ENCODE assay signal across 19 mouse cellular contexts in genomic region chr5:107126561-107126960, GRCm38 (mm10).
DNase-seq lines count a peak whose midpoint lies in the region; ATAC-seq and TF ChIP-seq lines count a peak whose summit lies in the region.
"Had no signal": no experiment of that assay in that cellular context is flagged by ENCODE, and none has a peak within 500 bp of the region (broad histone marks: within the 10 kb centered on the region; RNA-seq: fewer than 3 reads in every experiment).

No protein-coding gene starts in this region.

- no peak overlapping the region for H3K9ac ChIP-seq in heart, adult 2 months (ENCODE audit: low read depth, low read length)
- H3K9ac ChIP-seq in limb, embryonic 14.5 days (ENCODE audit: low read depth, low read length, severe bottlenecking) = no peak overlapping the region
- H3K9ac ChIP-seq: embryonic facial prominence, embryonic 12.5 days; forebrain, embryonic 15.5 days; heart, embryonic 13.5 days; hindbrain, embryonic 12.5 days; lung, embryonic 15.5 days; neural tube, embryonic 13.5 days had no signal

- H3K36me3 ChIP-seq in heart, adult 2 months (ENCODE audit: control insufficient read depth, insufficient read depth, low read length) = peaks cover 33% of the 10 kb centered on the region
- H3K36me3 ChIP-seq in limb, embryonic 14.5 days (ENCODE audit: control insufficient read depth, insufficient read depth, low read length) = peaks cover 28% of the 10 kb centered on the region
- peaks cover 21% of the 10 kb centered on the region for H3K36me3 ChIP-seq in limb, embryonic 10.5 days
- H3K36me3 ChIP-seq: forebrain, embryonic 15.5 days; hindbrain, embryonic 12.5 days had no signal

- TF ChIP-seq CTCF in heart, adult 2 months (IDR thresholded peaks at IDR 0.05) = no peak

- no peak overlapping the region for H3K4me2 ChIP-seq in limb, embryonic 14.5 days (replicated peaks; ENCODE audit: low read depth, low read length, severe bottlenecking)
- H3K4me2 ChIP-seq: embryonic facial prominence, embryonic 12.5 days; forebrain, embryonic 15.5 days; heart, embryonic 13.5 days; hindbrain, embryonic 12.5 days; lung, embryonic 15.5 days; neural tube, embryonic 13.5 days had no signal

- 30% methylated on average over 7 of the region's 7 CpGs for WGBS in heart, adult 2 months
- 26% methylated on average over 7 of the region's 7 CpGs for WGBS in limb, embryonic 14.5 days
- WGBS in limb, embryonic 10.5 days = 84% methylated on average over 7 of the region's 7 CpGs

- no peaks in the 10 kb centered on the region; the same call in 1 of the 2 replicates for H3K79me2 ChIP-seq in heart, adult 2 months (replicated peaks; ENCODE audit: control insufficient read depth, insufficient read depth, low read length)

- H3K27me3 ChIP-seq in heart, adult 2 months (ENCODE audit: control insufficient read depth, insufficient read depth, low read length) = no peaks in the 10 kb centered on the region
- no peaks in the 10 kb centered on the region for H3K27me3 ChIP-seq in limb, embryonic 14.5 days (ENCODE audit: control insufficient read depth, insufficient read depth, low read length)
- H3K27me3 ChIP-seq in limb, embryonic 10.5 days (ENCODE audit: low read depth, poor library complexity, severe bottlenecking) = no peaks in the 10 kb centered on the region
- H3K27me3 ChIP-seq: embryonic facial prominence, embryonic 12.5 days; forebrain, embryonic 15.5 days; heart, embryonic 13.5 days; hindbrain, embryonic 12.5 days; lung, embryonic 15.5 days; neural tube, embryonic 13.5 days had no signal

- H3K4me1 ChIP-seq in heart, adult 2 months (ENCODE audit: control insufficient read depth, insufficient read depth, low read length) = peaks cover 10% of the 10 kb centered on the region
- peaks cover 37% of the 10 kb centered on the region for H3K4me1 ChIP-seq in limb, embryonic 14.5 days (ENCODE audit: control insufficient read depth, insufficient read depth, low read length)
- H3K4me1 ChIP-seq in limb, embryonic 10.5 days = peaks cover 48% of the 10 kb centered on the region

- TF ChIP-seq EP300 in heart, adult 2 months (IDR thresholded peaks at IDR 0.05; ENCODE audit: insufficient read depth, low read depth, low read length) = no peak

- DNase-seq in heart, postnatal 4 days = peak; percentile 46
- DNase-seq in heart, adult 2 months = no peak
- DNase-seq in limb, embryonic 14.5 days (ENCODE audit: low spot score) = peak; percentile 57
- DNase-seq in limb, embryonic 10.5 days (ENCODE audit: low spot score) = no peak
- peak; percentile 20 for DNase-seq in 3T3-L1 (ENCODE audit: low read depth, low spot score)
- peak; percentile 49 for DNase-seq in NIH3T3 (ENCODE audit: low read depth)
- DNase-seq in adrenal gland, adult 2 months = no peak
- DNase-seq: cerebellum, adult 11 months; cerebellum, postnatal 36 days; thymus, postnatal 4 days had no signal

- no peak overlapping the region for H3K27ac ChIP-seq in heart, adult 2 months
- H3K27ac ChIP-seq in limb, embryonic 14.5 days (replicated peaks; ENCODE audit: low read depth, low read length) = no peak overlapping the region
- no peak overlapping the region for H3K27ac ChIP-seq in limb, embryonic 10.5 days
- H3K27ac ChIP-seq: embryonic facial prominence, embryonic 12.5 days; forebrain, embryonic 15.5 days; hindbrain, embryonic 12.5 days; lung, embryonic 15.5 days; neural tube, embryonic 13.5 days had no signal

- no peaks in the 10 kb centered on the region for H3K9me3 ChIP-seq in limb, embryonic 14.5 days (ENCODE audit: control insufficient read depth, low read length)
- no peaks in the 10 kb centered on the region for H3K9me3 ChIP-seq in limb, embryonic 10.5 days (replicated peaks)
- H3K9me3 ChIP-seq: embryonic facial prominence, embryonic 12.5 days; forebrain, embryonic 15.5 days; heart, embryonic 13.5 days; hindbrain, embryonic 12.5 days; lung, embryonic 15.5 days; neural tube, embryonic 13.5 days had no signal

- ATAC-seq in limb, embryonic 14.5 days (ENCODE audit: low FRiP score, low read depth) = no peak
- no peak for ATAC-seq in frontal cortex, adult (ENCODE audit: low TSS enrichment)
- ATAC-seq: CD4-positive, CD25-positive, alpha-beta regulatory T cell, adult 4 months; forebrain, embryonic 15.5 days; intestine, postnatal 0 days had no signal

- no peak for TF ChIP-seq POLR2A in heart, adult 2 months (IDR thresholded peaks at IDR 0.05; ENCODE audit: insufficient read depth, low read depth, low read length)
- TF ChIP-seq POLR2A in limb, embryonic 14.5 days (IDR thresholded peaks at IDR 0.05; ENCODE audit: borderline replicate concordance, extremely low read depth, insufficient read depth, insufficient read length) = no peak

- no peak overlapping the region for H3K4me3 ChIP-seq in heart, adult 2 months
- H3K4me3 ChIP-seq in limb, embryonic 14.5 days (replicated peaks; ENCODE audit: low read length) = no peak overlapping the region
- no peak overlapping the region for H3K4me3 ChIP-seq in limb, embryonic 10.5 days
- H3K4me3 ChIP-seq: embryonic facial prominence, embryonic 12.5 days; forebrain, embryonic 15.5 days; heart, embryonic 13.5 days; hindbrain, embryonic 12.5 days; lung, embryonic 15.5 days; neural tube, embryonic 13.5 days had no signal

- intact Hi-C loops in heart, adult 2 months (cut with DNase I) = loop anchor here (5.0 kb wide), 1 partner anchor 41 kb away; no protein-coding TSS in a partner anchor

Comparison
In these comparisons a context has a peak if more than half of its experiments do, and no peak if none do; other contexts are left out.
1. DNase-seq: peak in heart, postnatal 4 days (single experiment), limb, embryonic 14.5 days (single experiment), 3T3-L1 (single experiment) and NIH3T3 (single experiment); none in heart, adult 2 months (0 of 2), limb, embryonic 10.5 days (single experiment) and adrenal gland, adult 2 months (single experiment).